Mouse (Mus musculus) hindbrain, embryonic 10.5 days (tissue): ENCODE measurements around the gene Cxcl5. TPM values are rescaled to one million over a fixed set of nuclear protein-coding genes. Genes with fewer than 3 reads are reported as not detected.

ENCODE experiments used
- DNase-seq: peaks from one replicate; pipeline ENCODE4 v3.0.0-alpha.2; 2017; ENCODE audit warnings: low spot score
- H3K27ac ChIP-seq: fragments of 300-500 bp; sonication (generic); 2 replicates; pipeline ENCODE4 v1.5.1; 2016; ENCODE audit warnings: mild to moderate bottlenecking, moderate library complexity
- H3K27me3 ChIP-seq: fragments of 300-500 bp; sonication (generic); 2 replicates; pipeline ENCODE4 v1.6.1; 2016; ENCODE audit warnings: mild to moderate bottlenecking; ENCODE audit not compliant: poor library complexity, insufficient read depth, severe bottlenecking
- H3K36me3 ChIP-seq: fragments of 300-500 bp; sonication (generic); 2 replicates; pipeline ENCODE4 v1.6.1; 2016; ENCODE audit warnings: mild to moderate bottlenecking, moderate library complexity
- H3K4me1 ChIP-seq: fragments of 300-500 bp; sonication (generic); replicated peaks from 2 replicates; pipeline ENCODE4 v1.6.1; 2016; ENCODE audit warnings: mild to moderate bottlenecking
- H3K4me3 ChIP-seq: fragments of 300-500 bp; sonication (generic); 2 replicates; pipeline ENCODE4 v1.5.1; 2016; ENCODE audit warnings: mild to moderate bottlenecking, moderate library complexity
- H3K9me3 ChIP-seq: fragments of 300-500 bp; sonication (generic); 2 replicates; pipeline ENCODE4 v1.6.1; 2016; ENCODE audit warnings: mild to moderate bottlenecking, moderate library complexity
- WGBS: fragments of 180-500 bp; shearing (Covaris S2); methylation state at CpG from one replicate; pipeline ENCODE4 v1.1.7; 2016; 5-methylcytosine and 5-hydroxymethylcytosine counted together
- polyA plus RNA-seq: library from polyadenylated mRNA; unstranded; fragments of >200 nt; fragmentation: Nextera tagmentation; extraction: Ambion mirVana; gene quantifications from 2 replicates; pipeline ENCODE4 v1.2.1, GENCODE M21; 2016

The Cxcl5 gene
- polyA plus RNA-seq = 0.10 TPM in 1 of 2 replicates, not detected in the other

GRCm38 (mm10) chr5:90759077-90760065 is at the start of gene Cxcl5:
Gene Cxcl5 (plus strand): TSS chr5:90759360.
- Histone ChIP-seq H3K4me1 (peaks cover 16% of the 10 kb centered on the region), H3K27ac (no peak within 1 kb of the TSS)
- peak; percentile 33 for DNase-seq

GRCm38 (mm10) chr5:90711409-90711808 is 47.8 kb upstream of the Cxcl5 start:
- Histone ChIP-seq H3K4me1 (no peaks in the 10 kb centered on the region), H3K9me3 (no peaks in the 10 kb centered on the region), H3K27ac (no peak overlapping the region), H3K4me3 (no peak overlapping the region), H3K36me3 (no peaks in the 10 kb centered on the region), H3K27me3 (no peaks in the 10 kb centered on the region)
- DNase-seq = no peak
- 80% methylated on average over 2 of the region's 2 CpGs for WGBS

More at GRCm38 (mm10) chr5:90759077-90760065, at the start of gene Cxcl5:
- 4% methylated on average over 32 of the region's 32 CpGs for WGBS
- H3K9me3 ChIP-seq = no peaks in the 10 kb centered on the region
- peaks cover 39% of the 10 kb centered on the region for H3K27me3 ChIP-seq
- H3K4me3 ChIP-seq = peak within 1 kb of the TSS; percentile 54
- no peaks in the 10 kb centered on the region for H3K36me3 ChIP-seq

- 85% methylated on average over 1 of the region's 1 CpGs for WGBS
- Histone ChIP-seq H3K4me3 (no peak overlapping the region), H3K4me1 (no peaks in the 10 kb centered on the region), H3K9me3 (no peaks in the 10 kb centered on the region), H3K27me3 (no peaks in the 10 kb centered on the region), H3K36me3 (no peaks in the 10 kb centered on the region), H3K27ac (no peak overlapping the region)
- no peak for DNase-seq
These were observed 41.2 kb upstream of the Cxcl5 start for GRCm38 (mm10) chr5:90717937-90718336.

GRCm38 (mm10) chr5:90722656-90723055 is 36.5 kb upstream of the Cxcl5 start:
- no peak for DNase-seq
- H3K27ac ChIP-seq = no peak overlapping the region
- H3K4me1 ChIP-seq = no peaks in the 10 kb centered on the region
- no peaks in the 10 kb centered on the region for H3K9me3 ChIP-seq
- WGBS = 92% methylated on average over 3 of the region's 3 CpGs
- H3K36me3 ChIP-seq = no peaks in the 10 kb centered on the region
- no peak overlapping the region for H3K4me3 ChIP-seq
- H3K27me3 ChIP-seq = no peaks in the 10 kb centered on the region

GRCm38 (mm10) chr5:90728254-90728653 is 30.9 kb upstream of the Cxcl5 start:
- WGBS = 78% methylated on average over 3 of the region's 3 CpGs
- Histone ChIP-seq H3K27ac (no peak overlapping the region), H3K4me3 (no peak overlapping the region), H3K36me3 (no peaks in the 10 kb centered on the region), H3K9me3 (no peaks in the 10 kb centered on the region), H3K27me3 (no peaks in the 10 kb centered on the region), H3K4me1 (no peaks in the 10 kb centered on the region)
- no peak for DNase-seq

- Histone ChIP-seq H3K27me3 (no peaks in the 10 kb centered on the region), H3K9me3 (no peaks in the 10 kb centered on the region), H3K4me3 (no peak overlapping the region), H3K36me3 (no peaks in the 10 kb centered on the region), H3K4me1 (no peaks in the 10 kb centered on the region), H3K27ac (no peak overlapping the region)
- no peak for DNase-seq
- 80% methylated on average over 4 of the region's 4 CpGs for WGBS
These were observed 27.7 kb upstream of the Cxcl5 start for GRCm38 (mm10) chr5:90731480-90731879.

GRCm38 (mm10) chr5:90742029-90742428 is 17.1 kb upstream of the Cxcl5 start:
- H3K27me3 ChIP-seq = no peaks in the 10 kb centered on the region
- no peaks in the 10 kb centered on the region for H3K9me3 ChIP-seq
- H3K36me3 ChIP-seq = no peaks in the 10 kb centered on the region
- no peaks in the 10 kb centered on the region for H3K4me1 ChIP-seq
- 77% methylated on average over 4 of the region's 4 CpGs for WGBS
- no peak overlapping the region for H3K4me3 ChIP-seq
- no peak for DNase-seq
- H3K27ac ChIP-seq = no peak overlapping the region

- no peaks in the 10 kb centered on the region for H3K36me3 ChIP-seq
- no peak overlapping the region for H3K4me3 ChIP-seq
- no peak overlapping the region for H3K27ac ChIP-seq
- peaks cover 7% of the 10 kb centered on the region for H3K4me1 ChIP-seq
- H3K9me3 ChIP-seq = no peaks in the 10 kb centered on the region
- DNase-seq = no peak
- H3K27me3 ChIP-seq = peaks cover 15% of the 10 kb centered on the region
- 91% methylated on average over 1 of the region's 1 CpGs for WGBS
These were observed 5.2 kb upstream of the Cxcl5 start for GRCm38 (mm10) chr5:90753934-90754333.

- Histone ChIP-seq H3K27ac (no peak overlapping the region), H3K4me1 (peaks cover 16% of the 10 kb centered on the region), H3K9me3 (no peaks in the 10 kb centered on the region), H3K36me3 (no peaks in the 10 kb centered on the region), H3K27me3 (peaks cover 39% of the 10 kb centered on the region), H3K4me3 (no peak overlapping the region)
- no peak for DNase-seq
- 36% methylated on average over 5 of the region's 5 CpGs for WGBS
These were observed 1.0 kb upstream of the Cxcl5 start for GRCm38 (mm10) chr5:90758020-90758605.

GRCm38 (mm10) chr5:90760303-90760702 is 1.1 kb downstream of the Cxcl5 start:
- no peak overlapping the region for H3K27ac ChIP-seq
- no peaks in the 10 kb centered on the region for H3K9me3 ChIP-seq
- no peak for DNase-seq
- H3K4me1 ChIP-seq = peaks cover 16% of the 10 kb centered on the region
- 54% methylated on average over 4 of the region's 4 CpGs for WGBS
- no peak overlapping the region for H3K4me3 ChIP-seq
- no peaks in the 10 kb centered on the region for H3K36me3 ChIP-seq
- H3K27me3 ChIP-seq = peaks cover 39% of the 10 kb centered on the region

- H3K36me3 ChIP-seq = no peaks in the 10 kb centered on the region
- WGBS = 94% methylated on average over 2 of the region's 2 CpGs
- no peaks in the 10 kb centered on the region for H3K9me3 ChIP-seq
- peaks cover 16% of the 10 kb centered on the region for H3K4me1 ChIP-seq
- H3K27ac ChIP-seq = no peak overlapping the region
- H3K4me3 ChIP-seq = no peak overlapping the region
- DNase-seq = no peak
- peaks cover 39% of the 10 kb centered on the region for H3K27me3 ChIP-seq
These were observed 1.7 kb downstream of the Cxcl5 start for GRCm38 (mm10) chr5:90760844-90761243.

- Histone ChIP-seq H3K36me3 (no peaks in the 10 kb centered on the region), H3K4me1 (peaks cover 16% of the 10 kb centered on the region), H3K9me3 (no peaks in the 10 kb centered on the region), H3K4me3 (no peak overlapping the region), H3K27me3 (peaks cover 39% of the 10 kb centered on the region), H3K27ac (no peak overlapping the region)
- 86% methylated on average over 3 of the region's 3 CpGs for WGBS
- DNase-seq = no peak
These were observed 2.7 kb downstream of the Cxcl5 start for GRCm38 (mm10) chr5:90761834-90762233.
